Mouse (Mus musculus): ENCODE measurements at regions not wholly inside any gene's neighbourhood (a gene's known extent, or its start where the extent isn't known, plus 50 kb on each side); places are given as distances from the start of the nearest gene placed in this dataset.

DNA sequence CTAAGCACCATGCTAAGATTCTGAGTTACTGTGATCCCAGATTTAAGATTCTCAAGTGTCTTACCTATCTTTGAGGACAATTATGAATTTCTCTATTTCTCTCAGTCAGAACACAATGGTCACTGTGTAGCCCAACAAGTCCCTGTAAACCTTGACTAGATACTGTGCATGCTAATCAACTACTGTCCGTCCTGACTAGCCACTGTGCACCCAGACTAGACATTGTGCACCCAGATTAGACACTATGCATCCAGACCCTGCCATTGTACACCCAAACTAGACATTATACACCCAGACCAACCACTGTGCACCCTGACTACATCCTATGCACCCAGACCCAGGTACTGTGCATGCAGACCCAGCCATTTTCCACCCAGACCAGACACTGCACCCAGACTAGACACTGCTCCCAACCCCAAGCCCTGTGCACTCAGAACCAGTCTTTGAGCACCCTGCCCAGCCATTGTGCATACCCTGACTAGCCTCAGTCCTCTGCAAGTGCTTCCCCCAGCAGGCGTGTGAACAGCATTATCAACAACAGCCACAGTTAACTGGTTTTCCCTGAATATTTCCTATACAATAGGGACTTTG is 93.4 kb upstream of the Agr3 start:
- Histone ChIP-seq H3K4me3 (replicated peaks; ENCODE audit: low read length) (no peak overlapping the region), H3K9me3 (ENCODE audit: control insufficient read depth, low read length) (no peaks in the 10 kb centered on the region), H3K4me1 (ENCODE audit: control insufficient read depth, insufficient read depth, low read length) (peaks cover 2% of the 10 kb centered on the region; the same call in 1 of the 2 replicates), H3K9ac (ENCODE audit: low read depth, low read length, severe bottlenecking) (no peak overlapping the region), H3K4me2 (replicated peaks; ENCODE audit: low read depth, low read length, severe bottlenecking) (no peak overlapping the region), H3K36me3 (ENCODE audit: control insufficient read depth, insufficient read depth, low read length) (no peaks in the 10 kb centered on the region), H3K27me3 (ENCODE audit: control insufficient read depth, insufficient read depth, low read length) (no peaks in the 10 kb centered on the region), H3K27ac (replicated peaks; ENCODE audit: low read depth, low read length) (no peak overlapping the region)
- 86% methylated on average over 2 of the region's 2 CpGs for WGBS
- TF ChIP-seq POLR2A (IDR thresholded peaks at IDR 0.05; ENCODE audit: borderline replicate concordance, extremely low read depth, insufficient read depth, insufficient read length): no peak
- no peak for ATAC-seq (ENCODE audit: low FRiP score, low read depth)
- no peak for DNase-seq (ENCODE audit: low spot score)

DNA sequence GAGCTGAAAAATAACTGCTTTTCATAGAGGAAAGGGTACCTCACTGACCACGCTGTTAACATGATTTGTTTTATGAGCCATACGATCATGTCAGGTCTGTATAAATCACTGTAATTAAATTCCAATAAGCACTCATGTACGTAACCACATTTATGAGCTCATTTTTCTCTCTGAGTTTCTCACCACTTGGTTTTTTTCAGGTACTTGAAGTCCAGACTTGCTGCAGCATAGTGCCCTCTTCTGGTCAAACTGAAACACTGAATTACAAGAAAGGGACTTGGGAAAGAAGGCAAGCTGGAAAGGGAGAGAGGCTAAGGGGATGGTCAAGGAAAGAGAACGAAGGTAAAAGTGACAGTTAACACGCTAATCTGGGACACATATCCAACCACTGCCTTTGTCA is 94.2 kb upstream of the Agr3 start:
- no peak overlapping the region for H3K4me2 ChIP-seq (replicated peaks; ENCODE audit: low read depth, low read length, severe bottlenecking)
- DNase-seq (ENCODE audit: low spot score) (peak; percentile 82), ATAC-seq (ENCODE audit: low FRiP score, low read depth) (peak; percentile 26; the same call in 1 of the 2 replicates)
- no peaks in the 10 kb centered on the region for H3K27me3 ChIP-seq (ENCODE audit: control insufficient read depth, insufficient read depth, low read length)
- no peaks in the 10 kb centered on the region for H3K9me3 ChIP-seq (ENCODE audit: control insufficient read depth, low read length)
- WGBS: 6% methylated on average over 5 of the region's 5 CpGs
- H3K36me3 ChIP-seq (ENCODE audit: control insufficient read depth, insufficient read depth, low read length): no peaks in the 10 kb centered on the region
- H3K4me1 ChIP-seq (ENCODE audit: control insufficient read depth, insufficient read depth, low read length): peaks cover 2% of the 10 kb centered on the region; the same call in 1 of the 2 replicates
- TF ChIP-seq POLR2A (IDR thresholded peaks at IDR 0.05; ENCODE audit: borderline replicate concordance, extremely low read depth, insufficient read depth, insufficient read length): no peak
- no peak overlapping the region for H3K9ac ChIP-seq (ENCODE audit: low read depth, low read length, severe bottlenecking)
- no peak overlapping the region for H3K27ac ChIP-seq (replicated peaks; ENCODE audit: low read depth, low read length)
- H3K4me3 ChIP-seq (replicated peaks; ENCODE audit: low read length): no peak overlapping the region

DNA sequence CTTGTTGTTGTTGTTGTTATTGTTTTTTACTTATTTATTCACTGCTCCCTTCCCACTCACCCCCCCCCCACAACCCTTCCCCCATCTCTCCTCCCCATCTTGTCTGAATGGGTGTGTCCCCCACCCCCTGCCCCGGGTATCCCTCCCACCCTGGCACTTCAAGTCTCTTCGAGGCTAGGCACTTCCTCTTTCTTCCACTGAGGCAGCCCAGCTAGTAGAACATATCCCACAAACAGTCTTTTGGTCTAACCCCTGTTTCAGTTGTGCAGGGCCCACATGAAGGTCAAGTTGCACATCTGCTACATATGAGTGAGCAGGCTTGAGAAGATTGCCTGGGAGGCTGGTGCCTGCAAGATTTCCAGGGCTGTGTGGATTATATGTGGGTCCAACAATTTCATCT is 97.6 kb upstream of the Agr3 start:
- Histone ChIP-seq H3K4me2 (replicated peaks; ENCODE audit: low read depth, low read length, severe bottlenecking) (no peak overlapping the region), H3K27me3 (ENCODE audit: control insufficient read depth, insufficient read depth, low read length) (no peaks in the 10 kb centered on the region), H3K36me3 (ENCODE audit: control insufficient read depth, insufficient read depth, low read length) (no peaks in the 10 kb centered on the region), H3K27ac (replicated peaks; ENCODE audit: low read depth, low read length) (no peak overlapping the region), H3K9ac (ENCODE audit: low read depth, low read length, severe bottlenecking) (no peak overlapping the region), H3K4me3 (replicated peaks; ENCODE audit: low read length) (no peak overlapping the region), H3K4me1 (ENCODE audit: control insufficient read depth, insufficient read depth, low read length) (peaks cover 2% of the 10 kb centered on the region; the same call in 1 of the 2 replicates), H3K9me3 (ENCODE audit: control insufficient read depth, low read length) (no peaks in the 10 kb centered on the region)
- DNase-seq (ENCODE audit: low spot score) (no peak), ATAC-seq (ENCODE audit: low FRiP score, low read depth) (no peak)
- no peak for TF ChIP-seq POLR2A (IDR thresholded peaks at IDR 0.05; ENCODE audit: borderline replicate concordance, extremely low read depth, insufficient read depth, insufficient read length)
- WGBS: 79% methylated on average over 2 of the region's 2 CpGs

DNA sequence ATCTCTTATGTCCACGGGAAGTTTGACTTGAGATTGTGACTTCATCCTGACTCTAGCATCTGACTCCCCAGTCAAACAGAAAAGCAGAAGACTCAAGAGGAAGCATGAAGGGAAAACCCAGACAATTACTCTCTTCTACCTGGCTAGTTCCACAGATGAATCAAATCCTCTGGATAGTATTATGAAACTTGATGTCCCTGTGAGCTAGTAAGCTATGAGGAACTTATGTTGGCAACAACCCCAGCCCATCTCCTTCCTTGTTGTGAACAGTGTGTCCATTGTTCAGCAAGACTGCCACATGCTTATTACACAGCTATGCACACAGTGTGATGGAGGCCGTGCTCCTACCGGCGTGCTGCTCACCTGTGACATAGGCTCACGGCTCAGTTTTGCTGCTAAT is 98.4 kb upstream of the Agr3 start:
- no peak for TF ChIP-seq POLR2A (IDR thresholded peaks at IDR 0.05; ENCODE audit: borderline replicate concordance, extremely low read depth, insufficient read depth, insufficient read length)
- Histone ChIP-seq H3K4me2 (replicated peaks; ENCODE audit: low read depth, low read length, severe bottlenecking) (no peak overlapping the region), H3K9me3 (ENCODE audit: control insufficient read depth, low read length) (no peaks in the 10 kb centered on the region), H3K4me1 (ENCODE audit: control insufficient read depth, insufficient read depth, low read length) (peaks cover 2% of the 10 kb centered on the region; the same call in 1 of the 2 replicates), H3K27ac (replicated peaks; ENCODE audit: low read depth, low read length) (no peak overlapping the region), H3K36me3 (ENCODE audit: control insufficient read depth, insufficient read depth, low read length) (no peaks in the 10 kb centered on the region), H3K4me3 (replicated peaks; ENCODE audit: low read length) (no peak overlapping the region), H3K27me3 (ENCODE audit: control insufficient read depth, insufficient read depth, low read length) (no peaks in the 10 kb centered on the region), H3K9ac (ENCODE audit: low read depth, low read length, severe bottlenecking) (no peak overlapping the region)
- DNase-seq (ENCODE audit: low spot score): no peak
- ATAC-seq (ENCODE audit: low FRiP score, low read depth): no peak
- WGBS: 83% methylated on average over 5 of the region's 5 CpGs

DNA sequence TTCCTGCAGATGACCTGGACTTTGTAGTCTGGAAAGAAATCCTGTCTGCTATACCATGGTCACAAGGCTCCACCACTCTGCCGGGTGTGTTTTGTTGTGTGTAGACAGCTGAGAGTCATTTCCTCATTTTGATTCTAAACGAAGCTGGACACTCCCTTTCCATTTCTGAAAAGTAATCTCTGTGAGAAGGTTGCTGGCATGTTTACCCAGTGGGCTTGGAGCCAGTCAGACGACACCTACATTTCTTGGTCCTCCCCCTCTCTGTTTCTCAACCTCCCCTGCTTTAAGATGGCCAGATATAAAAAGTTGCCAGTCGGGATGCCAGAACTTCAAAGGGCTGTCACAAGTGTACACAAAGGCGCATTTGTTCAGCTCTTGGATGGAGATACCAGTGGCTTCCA is 100.8 kb upstream of the Agr3 start:
- H3K9me3 ChIP-seq (ENCODE audit: control insufficient read depth, low read length): no peaks in the 10 kb centered on the region
- no peaks in the 10 kb centered on the region for H3K4me1 ChIP-seq (ENCODE audit: control insufficient read depth, insufficient read depth, low read length)
- H3K27me3 ChIP-seq (ENCODE audit: control insufficient read depth, insufficient read depth, low read length): no peaks in the 10 kb centered on the region
- TF ChIP-seq POLR2A (IDR thresholded peaks at IDR 0.05; ENCODE audit: borderline replicate concordance, extremely low read depth, insufficient read depth, insufficient read length): no peak
- WGBS: 23% methylated on average over 5 of the region's 5 CpGs
- no peak overlapping the region for H3K4me2 ChIP-seq (replicated peaks; ENCODE audit: low read depth, low read length, severe bottlenecking)
- no peak overlapping the region for H3K27ac ChIP-seq (replicated peaks; ENCODE audit: low read depth, low read length)
- no peak for ATAC-seq (ENCODE audit: low FRiP score, low read depth)
- no peak overlapping the region for H3K9ac ChIP-seq (ENCODE audit: low read depth, low read length, severe bottlenecking)
- DNase-seq (ENCODE audit: low spot score): peak; percentile 22
- no peaks in the 10 kb centered on the region for H3K36me3 ChIP-seq (ENCODE audit: control insufficient read depth, insufficient read depth, low read length)
- H3K4me3 ChIP-seq (replicated peaks; ENCODE audit: low read length): no peak overlapping the region
